Mouse (Mus musculus) CD4-positive, CD25-positive, alpha-beta regulatory T cell, adult 2 months (primary cell): ENCODE results near the gene Phgdh.

Experiments
- DNase-seq: peaks from one replicate; pipeline ENCODE4 v3.0.0-alpha.2; 2012; ENCODE audit warnings: low read depth, low spot score

Phgdh gene

DNA sequence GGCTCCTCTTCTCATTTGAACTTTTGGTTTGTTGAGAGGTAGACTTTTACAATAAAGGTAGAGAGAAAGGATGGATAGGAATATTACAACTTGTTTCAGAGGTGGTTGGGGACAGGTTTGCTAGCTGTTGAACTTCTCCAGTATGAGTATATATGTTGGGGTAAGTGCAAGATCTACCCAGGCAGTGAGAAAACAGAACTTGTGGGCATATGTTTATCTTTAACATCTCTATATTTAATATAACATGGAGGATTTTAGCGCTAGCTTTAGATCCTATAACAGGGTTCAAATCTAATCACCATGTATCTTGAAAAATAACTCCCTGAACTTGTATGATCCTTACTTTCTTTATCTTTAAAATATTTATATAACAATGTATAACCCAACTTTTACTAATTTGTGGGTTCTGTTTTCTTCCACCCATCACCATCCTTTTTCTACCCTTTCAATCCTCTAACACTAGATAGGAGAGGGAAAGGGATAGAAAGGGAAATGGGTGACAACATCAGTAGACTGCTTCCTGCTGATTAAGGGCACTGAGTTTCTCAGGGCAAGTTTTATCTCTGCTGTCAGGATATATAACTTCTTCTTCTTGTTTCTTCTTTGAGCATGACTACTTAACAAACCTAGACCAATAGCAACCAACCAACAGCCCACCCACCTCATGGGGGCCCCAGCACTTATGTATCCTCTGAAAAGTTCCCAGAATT, 40.2 kb downstream of the Phgdh start:
- no peak for DNase-seq

GRCm38 (mm10) chr3:98295965-98296364, 43.8 kb downstream of the Phgdh start:
- DNase-seq = no peak

- DNase-seq = no peak
Observed at GRCm38 (mm10) chr3:98291044-98291443, 48.7 kb downstream of the Phgdh start.

DNA sequence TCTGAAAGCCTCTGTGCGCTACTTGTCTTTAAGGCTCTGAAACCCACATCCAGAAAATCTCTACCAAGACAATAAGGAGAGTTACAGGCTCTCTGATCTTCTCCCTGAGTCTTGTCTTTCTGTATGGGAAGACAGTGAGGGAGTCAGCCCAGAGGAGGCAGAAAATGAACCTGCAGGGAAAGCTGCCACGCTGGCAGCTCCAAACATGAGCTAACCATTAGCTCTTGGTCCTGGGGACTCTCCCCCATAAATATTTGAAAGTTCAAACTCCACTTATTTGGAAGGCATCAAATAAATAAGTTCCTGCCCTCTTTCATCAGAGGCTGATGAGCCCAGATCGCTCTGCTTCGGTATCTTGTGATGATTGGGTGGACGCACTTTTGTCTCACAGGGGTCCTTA, 56.6 kb downstream of the Phgdh start:
- DNase-seq = no peak

GRCm38 (mm10) chr3:98282422-98282821, 57.4 kb downstream of the Phgdh start:
- no peak for DNase-seq

DNA sequence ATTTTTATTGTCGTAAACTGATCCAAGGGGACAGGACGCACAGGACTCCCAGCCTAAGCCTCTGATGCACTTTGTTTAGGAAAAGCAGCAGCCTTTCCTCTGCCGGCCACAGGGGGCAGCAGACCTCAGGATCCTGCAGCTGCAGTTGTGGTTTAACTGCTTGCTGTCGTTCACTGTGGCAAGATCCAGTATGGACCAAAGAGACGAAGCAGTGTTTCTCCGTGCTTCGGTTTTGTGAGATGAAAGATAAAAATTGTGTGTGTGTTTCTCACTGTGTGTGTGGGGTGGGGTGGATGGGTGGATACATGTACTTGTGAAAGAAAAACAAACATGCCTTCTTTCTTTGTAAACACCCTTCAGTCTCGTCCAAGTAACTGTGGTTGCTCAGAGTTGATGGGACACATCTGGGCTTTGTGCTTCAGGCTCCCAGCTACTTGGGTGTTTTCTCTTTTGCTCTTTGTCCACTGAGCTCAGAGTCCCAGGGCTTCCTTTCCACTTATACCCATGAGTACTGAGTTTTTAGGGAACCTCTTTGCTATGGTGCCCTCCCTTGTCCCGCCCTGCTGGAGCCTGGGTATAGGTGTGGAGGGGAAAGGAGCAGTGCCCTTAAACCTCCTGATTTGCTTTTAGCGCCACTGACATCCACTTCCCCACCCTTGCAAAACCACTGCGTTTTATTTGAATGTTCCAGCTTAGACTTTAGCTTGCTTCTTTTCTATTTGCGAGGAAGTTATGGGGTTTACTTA, 58.7 kb downstream of the Phgdh start:
- peak; percentile 77 for DNase-seq

- DNase-seq = no peak
Observed at GRCm38 (mm10) chr3:98280204-98280932, 59.4 kb downstream of the Phgdh start, which contains the start of gene Hmgcs2. Gene Hmgcs2, plus strand, starts transcription at chr3:98280435.

- no peak for DNase-seq
Observed at GRCm38 (mm10) chr3:98279682-98280081, 60.1 kb downstream of the Phgdh start.

DNA sequence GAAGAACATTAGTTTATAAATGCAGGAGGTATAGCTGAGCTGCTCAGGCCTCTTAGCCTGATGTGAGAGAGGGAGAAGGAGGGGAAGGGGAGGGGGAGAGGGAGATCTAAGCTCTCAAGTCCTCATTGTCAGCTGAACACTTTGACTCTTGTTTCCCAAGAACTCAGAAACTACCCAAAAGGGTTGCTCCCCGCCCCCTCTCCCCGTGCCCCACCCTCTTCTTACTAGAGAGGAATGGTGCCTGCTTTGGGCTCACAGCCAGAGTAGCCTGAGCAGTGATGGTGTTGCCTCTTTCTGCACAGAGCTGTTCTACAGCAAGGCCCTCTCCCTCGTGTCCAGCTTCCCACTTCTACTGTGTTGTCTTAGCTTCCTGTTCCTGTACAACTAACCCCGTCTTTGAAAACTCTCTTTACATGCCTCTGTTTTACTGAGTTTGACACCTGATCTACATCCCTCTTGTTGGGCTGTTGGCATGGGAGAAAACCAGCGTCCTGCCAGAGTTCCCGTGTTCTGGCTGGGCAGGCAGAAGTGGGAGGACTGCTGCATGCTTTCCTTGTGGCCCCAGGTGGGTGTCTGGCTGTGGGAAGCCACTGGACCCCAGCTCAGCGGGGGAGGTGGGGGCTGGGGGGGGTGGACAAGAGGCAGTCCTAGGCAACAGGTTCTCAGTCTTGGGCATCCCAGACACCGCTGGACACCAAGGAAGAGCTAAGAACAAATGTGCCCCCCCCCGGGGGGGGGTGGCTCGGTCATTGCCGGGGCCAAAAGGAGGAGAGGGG, 66.0 kb downstream of the Phgdh start:
- DNase-seq = no peak

DNA sequence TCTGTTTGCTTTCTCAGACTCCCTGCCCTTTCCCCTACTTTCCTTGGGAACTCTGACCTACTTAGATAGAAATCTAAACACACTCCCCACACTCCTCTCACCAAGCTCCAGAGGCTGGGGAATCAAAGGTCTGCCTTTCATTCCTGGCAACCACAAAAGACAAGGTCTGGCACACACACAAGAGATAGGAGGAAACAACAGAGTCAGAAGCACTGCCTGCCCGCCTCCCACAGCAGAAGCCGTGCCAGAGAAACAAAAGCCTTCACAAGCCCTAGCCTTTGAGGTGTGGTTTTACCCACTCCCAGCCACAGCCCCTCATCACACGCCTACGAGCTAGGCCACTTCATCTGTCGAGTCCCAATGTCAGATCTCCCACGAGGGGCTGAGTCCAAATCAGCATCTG, 72.5 kb downstream of the Phgdh start:
- DNase-seq = no peak
